Mouse (Mus musculus): Measurements from ENCODE around the gene Bend6.
A peak's percentile ranks its signal among the peaks of the same experiment; 100 is the strongest.

Bend6 gene

DNA sequence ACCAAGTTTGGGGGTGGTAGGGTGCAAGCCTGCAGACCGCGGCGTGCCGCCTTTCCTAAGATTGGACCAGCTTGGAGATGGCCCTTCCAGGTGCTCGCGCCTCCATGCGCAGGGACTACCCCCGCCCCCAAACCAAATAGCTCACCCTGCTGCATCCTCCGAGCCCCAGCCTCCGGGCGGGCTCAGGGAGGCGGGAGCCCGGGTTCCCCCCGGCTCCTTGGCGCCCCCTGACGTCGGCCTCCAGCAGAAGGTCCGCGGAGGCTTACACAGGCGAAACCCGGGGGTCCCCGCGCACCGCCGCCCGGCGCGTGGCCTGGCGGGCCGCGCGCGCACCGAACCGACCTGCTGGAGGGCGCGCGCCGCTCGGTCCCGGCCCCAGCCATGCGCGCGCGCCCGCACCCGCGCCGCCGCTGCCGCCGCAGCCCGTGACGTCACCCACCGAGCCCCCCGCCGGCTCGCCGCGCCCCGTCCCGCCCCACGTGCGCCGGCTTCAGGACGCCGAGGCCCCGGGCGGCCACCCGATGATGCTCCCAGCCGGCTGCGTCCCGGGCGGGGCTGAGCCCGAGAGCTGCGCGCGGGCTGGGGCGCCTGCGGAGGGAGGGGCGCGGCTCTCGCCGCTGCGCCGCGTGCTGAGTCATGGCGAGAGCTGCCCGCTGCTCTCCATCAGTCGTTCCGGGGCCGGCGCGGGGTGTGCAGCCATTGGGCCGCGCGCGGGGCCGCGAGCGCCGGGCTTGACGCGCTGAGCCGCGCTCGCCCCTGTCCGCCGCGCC is at the start of gene Bend6:
Gene Bend6, minus strand, starts transcription at position 396 of the 770 bp plus-strand sequence.
- DNase-seq (ENCODE audit: low read depth, low spot score) = peak; percentile 84

DNA sequence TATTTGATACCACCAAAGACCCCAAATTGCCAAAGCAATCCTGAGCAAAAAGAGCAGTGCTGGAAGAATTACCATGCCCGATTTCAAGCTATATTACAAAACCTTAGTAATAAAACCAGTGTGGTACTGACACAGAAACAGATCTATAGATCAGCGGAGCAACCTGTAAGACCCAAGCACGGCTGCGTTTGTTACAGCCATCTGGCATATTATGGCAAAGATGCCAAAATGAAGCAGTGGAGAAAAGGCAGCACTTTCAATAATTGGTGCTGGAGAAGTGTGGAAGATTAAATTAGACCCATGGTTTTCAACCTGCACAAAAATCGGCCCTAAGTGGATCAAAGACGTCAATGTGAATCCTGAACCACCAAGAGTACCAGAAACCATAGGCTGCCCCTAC is 48.0 kb upstream of the Bend6 start:
- DNase-seq (ENCODE audit: low read depth, low spot score) = no peak

DNA sequence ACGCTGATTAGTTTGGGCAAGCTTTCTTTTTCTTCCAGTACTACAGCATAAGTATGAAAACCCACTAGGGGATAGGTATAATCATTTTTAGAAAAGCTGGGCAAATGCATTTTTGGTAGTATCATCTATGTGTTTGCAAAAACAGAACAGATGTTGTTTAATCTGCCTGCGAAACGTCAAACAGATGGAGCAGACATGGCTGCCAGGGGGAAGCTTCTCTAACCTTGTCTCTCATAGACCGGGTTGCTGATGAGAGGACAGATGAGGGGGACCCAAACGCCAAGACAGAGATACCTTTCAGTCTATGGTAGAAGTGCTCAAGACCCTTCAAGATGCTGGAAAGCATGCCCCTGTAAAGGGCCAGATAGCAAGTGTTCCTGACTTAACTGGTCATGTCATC is 40.9 kb upstream of the Bend6 start:
- no peak for DNase-seq (ENCODE audit: low read depth, low spot score)

DNA sequence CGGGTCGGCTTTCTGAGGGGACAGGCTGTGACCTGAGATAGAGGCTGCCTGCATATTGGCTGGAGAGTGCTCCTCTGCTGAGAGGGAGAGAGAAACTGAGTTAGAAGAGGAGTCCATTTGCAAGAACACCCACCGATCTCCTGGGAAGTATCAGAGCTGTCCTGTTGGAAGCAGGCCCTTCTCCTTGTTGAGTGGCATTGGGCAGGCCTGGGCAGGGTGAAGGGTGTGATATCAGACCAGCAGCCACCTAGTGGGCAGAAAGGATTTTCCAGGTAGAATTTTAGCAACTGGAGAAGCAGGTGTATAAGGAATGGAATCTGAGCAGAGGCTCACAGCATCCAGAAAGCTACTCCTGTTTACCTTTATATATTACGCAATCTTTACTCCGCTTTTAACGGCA is 40.2 kb upstream of the Bend6 start:
- DNase-seq (ENCODE audit: low read depth, low spot score) = no peak

DNA sequence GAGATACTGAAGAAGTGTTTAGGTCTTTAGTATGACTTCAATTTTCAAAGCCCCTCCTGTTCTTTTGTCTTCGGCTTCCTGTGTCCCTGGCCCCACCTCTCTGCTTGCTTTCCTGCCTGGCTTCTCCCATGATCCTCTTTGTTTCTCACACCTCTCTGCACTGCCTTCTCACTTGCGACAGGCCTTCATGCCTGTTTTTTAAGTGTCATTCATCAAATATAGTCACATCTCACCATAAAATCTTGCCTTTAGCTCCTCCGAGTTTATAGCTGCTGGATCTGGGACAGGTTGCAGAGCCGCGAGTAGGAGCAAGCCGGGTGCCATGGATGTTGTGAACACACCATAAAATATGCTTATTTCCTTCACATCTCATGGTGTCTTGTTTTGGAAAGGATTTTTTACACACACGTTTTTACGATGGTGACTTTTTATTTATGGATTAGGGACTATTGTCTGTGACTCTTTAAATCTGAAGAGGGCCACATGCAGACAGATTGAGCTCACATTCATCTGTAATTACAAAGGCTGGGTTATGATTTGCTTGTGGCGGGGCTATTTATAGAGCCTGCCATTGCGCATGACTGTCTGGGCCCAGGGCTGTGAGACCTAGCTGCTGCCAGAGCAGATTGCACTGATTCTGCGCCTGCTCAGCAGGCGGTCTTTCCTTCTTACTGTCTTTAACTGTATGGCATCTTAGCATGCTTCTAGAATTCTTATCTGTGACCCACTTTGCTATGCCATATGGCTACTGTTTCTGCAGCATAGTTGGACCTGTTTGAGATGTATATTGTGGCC is 39.2 kb upstream of the Bend6 start:
- DNase-seq (ENCODE audit: low read depth, low spot score) = peak; percentile 71

DNA sequence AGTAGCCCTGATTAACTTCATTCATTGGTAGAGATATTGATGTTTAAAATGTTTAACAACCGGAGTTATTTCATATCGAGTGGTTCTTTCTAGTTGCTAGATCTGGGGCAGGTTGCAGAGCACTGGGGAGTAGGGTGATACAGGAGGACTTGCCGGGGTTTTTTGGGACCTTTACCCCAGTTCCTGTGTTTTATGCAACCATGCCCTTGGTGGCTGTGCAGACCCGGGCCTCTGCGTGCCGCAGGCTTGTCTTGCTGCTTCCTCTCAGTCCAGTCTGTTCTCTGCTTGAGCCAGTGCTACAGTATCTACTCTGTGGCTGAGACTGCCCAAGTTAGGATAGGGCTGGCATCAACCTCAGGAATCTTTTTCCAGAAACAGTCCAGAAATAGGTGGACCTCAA is 38.1 kb upstream of the Bend6 start:
- DNase-seq (ENCODE audit: low read depth, low spot score) = no peak

DNA sequence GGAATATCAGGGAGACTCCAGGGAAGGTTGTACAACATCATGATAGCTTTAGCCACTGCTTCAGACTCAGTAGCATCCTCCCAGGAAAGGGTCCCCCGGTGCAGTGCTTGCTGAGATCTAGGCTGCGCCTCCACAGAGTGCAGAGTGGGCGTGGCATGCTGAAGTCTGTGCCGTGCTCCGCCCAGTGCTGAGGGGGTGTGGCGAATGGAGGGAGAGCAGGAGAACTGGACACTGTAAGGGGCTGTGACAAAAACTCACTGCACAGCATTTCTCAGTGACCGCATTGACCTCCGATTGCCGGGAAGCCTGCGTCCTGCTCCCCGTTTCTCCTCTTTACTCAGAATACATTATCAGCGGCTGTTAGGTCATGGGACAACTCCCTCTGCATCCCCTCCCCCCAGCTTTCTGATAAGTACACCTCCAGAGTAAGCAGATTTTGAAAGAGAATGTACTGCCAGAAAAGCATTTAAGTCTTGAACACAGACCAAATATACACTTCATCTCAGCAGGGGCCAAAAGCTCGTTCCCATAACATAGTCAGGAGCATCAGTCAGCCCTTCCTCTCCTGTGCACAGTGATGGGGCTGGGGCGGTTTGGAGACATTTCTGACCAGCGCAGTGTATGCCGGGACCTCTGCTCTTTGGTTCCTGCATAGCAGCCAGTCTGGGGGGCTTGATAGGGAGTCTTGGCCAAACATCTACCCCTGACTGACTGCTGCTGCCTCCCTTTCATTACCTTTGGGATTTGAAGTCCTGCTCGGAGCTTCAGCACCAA is 37.5 kb upstream of the Bend6 start:
- DNase-seq (ENCODE audit: low read depth, low spot score) = peak; percentile 92

DNA sequence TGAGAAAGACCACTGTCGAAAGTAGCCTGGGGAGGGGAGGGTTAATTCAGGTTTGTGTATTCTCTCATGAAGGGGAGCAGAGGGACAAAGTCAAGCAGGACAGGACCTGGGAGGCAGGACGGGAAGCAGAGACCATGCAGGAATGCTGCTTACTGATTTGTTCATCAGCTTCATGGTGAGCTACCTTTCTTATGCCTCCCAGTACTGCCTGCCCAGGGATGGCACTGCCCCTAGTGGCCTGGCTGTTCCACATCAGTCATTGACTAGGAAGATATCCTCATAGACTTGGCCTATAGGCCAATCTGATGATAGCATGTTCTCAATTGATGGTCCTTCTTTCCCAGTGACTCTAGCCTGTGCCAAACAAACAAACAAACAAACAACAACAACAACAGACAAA is 36.3 kb upstream of the Bend6 start:
- peak; percentile 86 for DNase-seq (ENCODE audit: low read depth, low spot score)

DNA sequence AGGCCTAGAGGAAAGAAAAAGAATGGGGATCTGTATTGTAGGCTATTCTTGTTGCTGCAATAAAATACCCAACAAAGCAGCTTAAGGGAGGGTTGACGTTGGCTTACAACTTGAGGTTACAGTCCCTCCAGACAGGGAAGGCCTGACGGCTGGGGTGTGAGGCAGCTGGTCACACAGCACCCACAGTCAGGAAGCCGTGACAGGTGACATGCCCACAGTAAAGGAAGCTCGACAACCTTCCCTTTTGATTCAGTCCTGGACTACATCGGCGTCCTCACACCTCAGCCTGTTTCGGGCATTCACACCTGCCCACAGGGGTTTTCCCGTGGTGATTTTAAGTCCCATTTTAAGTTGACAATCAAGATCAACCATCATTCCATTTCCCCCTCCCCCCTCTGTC is 35.0 kb upstream of the Bend6 start:
- no peak for DNase-seq (ENCODE audit: low read depth, low spot score)

DNA sequence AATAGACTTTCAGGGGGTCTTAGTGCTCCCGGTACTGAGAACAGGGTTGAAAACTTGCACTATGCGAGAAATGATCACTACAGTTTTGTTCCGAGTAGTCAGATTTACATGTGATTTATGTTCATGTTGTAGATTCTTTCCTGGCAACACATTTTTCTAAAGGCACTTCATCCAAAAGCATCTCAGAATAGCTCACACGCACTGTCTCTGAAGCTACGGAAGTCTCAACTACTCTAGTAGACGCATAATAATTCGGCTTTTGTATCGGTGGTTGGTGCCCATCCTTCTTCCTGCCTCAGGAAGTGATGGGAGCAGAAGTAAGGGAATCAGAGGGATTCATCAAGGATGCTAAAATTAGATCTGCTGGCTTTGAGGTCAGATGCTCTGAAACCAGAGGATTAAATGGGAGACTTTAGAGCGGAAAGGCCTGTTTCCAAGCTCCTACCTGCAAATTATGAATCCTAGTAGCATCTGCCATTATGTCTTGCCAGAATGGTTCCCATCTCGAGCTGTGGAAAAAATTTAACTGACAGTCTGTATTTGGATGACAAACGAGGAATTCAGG is 32.8 kb upstream of the Bend6 start:
- no peak for DNase-seq (ENCODE audit: low read depth, low spot score)

DNA sequence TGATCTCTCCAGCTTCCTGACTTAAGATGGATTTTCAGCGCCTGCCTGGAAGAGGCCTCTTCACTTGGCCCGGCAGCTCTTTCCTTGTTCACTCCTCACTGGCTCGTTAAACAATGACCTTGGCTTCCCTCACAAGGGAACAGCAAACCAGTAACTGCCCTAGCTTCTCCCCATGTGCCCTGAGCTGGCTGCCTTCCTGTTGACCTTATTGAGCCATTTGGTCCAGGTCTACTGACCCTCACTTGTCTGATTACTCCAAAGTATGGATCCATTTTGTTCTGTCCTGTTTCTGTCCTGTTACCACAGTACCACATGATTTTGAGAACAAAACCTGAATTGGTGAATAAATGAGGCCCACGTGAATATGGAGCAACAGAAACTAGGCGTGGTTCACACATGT is 32.2 kb upstream of the Bend6 start:
- DNase-seq (ENCODE audit: low read depth, low spot score) = no peak

DNA sequence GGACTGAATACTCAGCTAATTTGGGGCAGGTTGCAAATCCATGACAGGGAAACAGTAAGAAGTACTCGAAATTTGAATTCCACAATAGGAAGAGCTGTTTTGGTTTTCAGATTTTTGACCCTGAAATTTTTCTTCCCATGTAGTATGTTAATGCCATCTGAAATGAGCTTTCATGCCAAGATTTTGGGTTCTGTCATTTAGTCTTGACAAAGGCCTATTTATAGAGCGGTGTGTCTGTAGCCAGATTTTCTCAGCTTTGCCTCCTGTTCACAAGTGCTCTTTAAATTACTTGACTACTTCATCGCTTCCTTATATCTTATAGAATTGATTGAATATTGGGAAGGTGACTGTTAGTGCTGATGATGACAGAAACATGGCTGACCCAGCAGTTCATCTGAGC is 28.3 kb upstream of the Bend6 start:
- DNase-seq (ENCODE audit: low read depth, low spot score) = no peak

DNA sequence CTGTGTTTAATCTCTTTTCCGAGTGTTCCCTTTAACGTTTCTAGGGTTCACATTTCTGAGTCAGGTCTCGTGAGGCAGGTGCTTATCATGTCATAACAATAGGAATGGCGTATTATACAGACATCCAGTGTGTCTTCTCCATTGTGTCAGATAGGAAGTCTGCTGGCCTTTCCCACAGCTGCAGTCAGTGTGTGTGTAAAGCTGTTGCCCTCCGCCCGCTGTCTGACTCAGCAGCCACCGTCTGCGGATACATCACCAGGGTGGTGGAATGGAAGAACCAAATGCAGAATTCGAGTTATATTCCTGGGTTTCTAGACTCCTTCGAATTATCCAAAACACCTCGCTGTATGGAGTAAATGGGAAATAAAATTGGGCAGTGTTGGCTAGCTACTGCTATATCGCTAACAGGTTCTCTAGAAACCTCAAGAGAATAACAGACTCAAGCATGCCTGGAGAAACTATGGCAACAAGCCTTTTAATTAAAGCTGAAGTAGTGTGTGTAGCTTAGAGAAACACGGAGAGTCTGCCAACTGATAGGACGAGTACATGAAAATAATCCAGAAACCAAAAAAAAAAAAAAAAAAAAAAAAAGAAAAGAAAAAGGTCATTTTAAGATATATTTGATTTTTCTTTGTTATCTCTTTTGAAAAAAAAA is 25.4 kb upstream of the Bend6 start:
- DNase-seq (ENCODE audit: low read depth, low spot score) = no peak

DNA sequence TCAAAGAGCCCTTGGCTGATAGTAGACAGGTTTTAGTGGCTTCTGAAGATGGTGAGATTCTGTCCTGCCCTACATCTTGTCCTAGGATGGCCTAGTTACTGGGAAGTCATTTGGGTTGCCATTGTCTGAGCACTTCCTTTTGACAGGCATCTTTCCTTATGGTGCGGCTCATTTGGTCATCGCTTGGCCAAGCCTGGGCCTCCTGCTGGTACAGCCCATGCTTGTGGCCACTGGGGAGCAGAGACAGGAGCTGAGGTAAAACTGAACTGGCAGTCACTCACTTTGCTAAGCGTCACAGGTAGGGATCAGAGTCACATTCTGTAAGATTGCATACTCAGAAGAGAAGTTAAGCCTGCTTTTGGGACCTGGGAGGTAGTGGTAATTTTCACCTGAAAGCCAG is 24.6 kb upstream of the Bend6 start:
- DNase-seq (ENCODE audit: low read depth, low spot score) = no peak

DNA sequence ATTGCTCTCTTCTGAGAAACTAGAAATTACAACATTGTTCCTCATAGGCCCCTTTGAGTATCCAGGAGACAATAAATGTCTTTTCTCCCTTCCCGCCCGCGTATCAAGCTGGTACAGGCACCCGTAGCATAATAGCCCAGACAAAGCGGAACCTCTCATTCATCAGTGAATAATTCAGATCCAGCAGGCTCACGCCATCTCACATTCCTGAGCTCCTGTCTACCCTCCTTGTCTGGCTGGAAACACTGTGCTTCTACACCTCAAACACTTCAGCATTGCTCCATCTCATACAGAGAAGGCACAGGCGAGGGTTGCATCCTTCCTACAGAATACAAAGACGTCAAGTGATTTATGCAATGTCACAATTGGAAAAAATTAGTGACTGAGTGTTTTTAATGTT is 24.2 kb upstream of the Bend6 start:
- DNase-seq (ENCODE audit: low read depth, low spot score) = no peak

DNA sequence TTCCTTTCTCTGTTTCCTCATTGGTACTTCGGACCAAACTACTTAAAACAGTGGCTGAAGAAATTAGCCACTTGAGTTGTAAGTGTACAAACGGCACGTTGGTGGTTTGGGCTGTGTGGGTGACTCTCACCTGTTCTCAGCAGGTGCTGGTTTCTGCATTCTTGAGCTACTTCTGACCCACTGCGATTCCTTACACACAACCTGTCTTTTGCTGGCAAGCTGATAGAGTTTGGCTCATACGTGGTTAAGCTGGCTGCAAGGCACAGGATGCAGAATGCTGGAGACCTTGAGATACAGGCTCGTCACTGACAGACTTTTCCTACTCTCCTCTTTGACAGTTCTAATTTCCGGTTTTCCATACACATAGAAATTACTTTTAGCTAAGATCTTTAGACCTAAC is 19.9 kb upstream of the Bend6 start:
- DNase-seq (ENCODE audit: low read depth, low spot score) = no peak

DNA sequence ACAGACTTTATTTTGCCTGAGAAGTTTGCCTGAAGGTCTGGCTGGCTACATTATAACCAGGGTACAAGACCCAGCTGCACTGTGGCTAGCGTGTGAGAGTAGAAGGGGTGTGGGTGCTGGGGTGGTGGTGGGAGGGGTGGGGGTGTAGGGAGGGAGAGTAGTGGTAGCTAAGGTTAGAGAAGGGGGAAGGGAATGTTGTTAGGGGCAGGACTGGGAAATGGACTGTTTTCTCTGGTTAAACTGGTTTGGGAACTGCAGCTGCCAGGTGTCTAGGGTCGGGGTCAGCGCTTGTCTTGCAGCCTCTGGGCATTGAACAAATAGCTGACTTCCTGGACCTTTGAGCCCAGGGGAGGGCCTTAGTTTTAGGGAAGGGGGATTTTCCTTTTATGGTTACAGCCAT is 17.7 kb upstream of the Bend6 start:
- no peak for DNase-seq (ENCODE audit: low read depth, low spot score)

DNA sequence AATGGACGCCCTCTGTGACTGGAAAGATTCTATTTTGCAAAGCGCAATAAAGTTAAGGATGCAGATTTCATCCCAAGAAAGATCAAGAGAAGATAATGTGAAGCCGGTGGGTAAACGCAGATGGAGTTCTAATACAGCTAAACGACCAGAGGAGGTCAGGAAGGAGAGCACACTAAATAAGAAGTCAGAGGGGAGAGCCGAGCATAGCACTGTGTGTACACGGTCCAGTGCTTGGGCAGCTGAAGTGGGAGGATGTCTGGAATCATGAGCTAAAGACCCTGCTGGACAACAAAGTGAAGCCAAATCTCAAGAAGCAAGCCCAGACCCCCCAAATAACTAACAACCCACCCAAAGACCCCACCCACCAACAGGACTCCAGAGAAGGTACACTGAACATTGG is 15.4 kb upstream of the Bend6 start:
- no peak for DNase-seq (ENCODE audit: low read depth, low spot score)

DNA sequence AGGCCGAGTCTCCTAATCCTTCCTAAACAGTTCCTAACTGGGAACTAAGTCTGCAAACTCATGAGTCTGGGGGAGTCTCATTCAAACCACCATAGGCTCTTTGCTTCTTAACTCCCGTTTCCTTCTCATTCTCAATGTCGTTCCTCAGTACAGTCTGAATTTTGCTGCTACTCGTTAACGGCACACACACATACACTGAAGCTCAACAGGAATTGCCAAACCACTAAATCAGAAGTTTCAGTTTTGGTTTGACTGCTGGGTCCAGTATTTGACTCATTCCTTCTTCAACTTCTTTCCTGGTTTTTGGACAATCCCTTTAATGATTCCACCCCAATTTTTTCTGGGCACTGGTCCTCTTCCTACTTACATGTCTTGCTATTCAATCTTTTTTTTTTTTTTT is 8.9 kb upstream of the Bend6 start:
- no peak for DNase-seq (ENCODE audit: low read depth, low spot score)

DNA sequence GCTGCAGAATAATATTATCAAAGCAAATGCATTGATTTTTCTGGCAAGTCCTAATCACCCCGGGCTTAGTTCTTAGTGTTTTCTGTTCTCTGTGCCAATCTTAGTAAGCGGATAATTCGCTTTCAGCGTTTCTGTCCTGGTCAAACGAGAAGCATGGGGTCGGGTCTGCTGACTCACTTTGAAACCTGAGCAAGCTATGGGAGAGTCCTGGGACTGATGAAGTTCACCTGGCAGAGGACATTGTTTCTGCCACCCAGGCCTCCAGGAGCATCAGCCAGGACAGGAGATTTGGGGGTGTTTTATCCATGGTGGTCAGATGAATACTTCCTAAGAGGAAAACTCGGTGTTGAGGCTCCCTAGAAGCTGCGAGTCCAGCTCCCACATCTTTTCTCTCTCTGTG is 4.0 kb upstream of the Bend6 start:
- no peak for DNase-seq (ENCODE audit: low read depth, low spot score)

DNA sequence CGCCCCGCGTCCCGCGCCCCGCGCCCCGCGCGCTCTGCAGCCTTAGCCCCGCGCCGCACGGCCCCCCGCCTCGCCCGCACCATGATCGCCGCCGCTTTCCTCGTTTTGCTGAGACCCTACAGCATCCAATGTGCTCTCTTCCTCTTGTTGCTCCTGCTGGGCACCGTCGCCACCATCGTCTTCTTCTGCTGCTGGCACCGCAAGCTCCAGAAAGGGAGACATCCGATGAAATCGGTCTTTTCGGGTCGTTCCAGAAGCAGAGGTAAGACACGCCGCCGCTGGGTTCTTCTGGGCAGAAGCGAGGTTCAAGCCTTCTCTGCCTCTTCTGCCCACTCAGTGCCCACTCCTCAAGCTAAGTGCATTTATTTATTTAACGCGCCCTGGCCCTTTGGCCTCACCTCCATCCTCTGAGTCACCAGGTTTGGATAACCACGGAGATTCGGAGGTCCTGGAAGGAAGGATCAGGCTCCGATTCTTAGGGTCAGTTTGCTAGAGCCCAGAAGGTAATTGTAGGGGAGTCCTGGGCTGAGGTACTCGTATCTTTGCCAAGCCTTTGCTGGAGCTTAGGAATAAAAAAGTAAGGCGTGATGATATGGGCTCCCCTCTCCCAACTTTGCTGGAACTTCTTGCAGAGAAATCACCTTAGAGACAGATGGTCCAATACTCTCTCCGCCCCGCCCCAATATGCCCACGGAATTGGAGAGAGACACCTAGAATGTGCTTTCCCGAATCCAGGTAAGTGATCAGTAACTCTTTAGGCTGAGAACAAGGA is 761 bp upstream of the Bend6 start, which contains the start of gene Dst:
Gene Dst, plus strand, starts transcription at position 35 of the 772 bp plus-strand sequence.
- DNase-seq (ENCODE audit: low read depth, low spot score) = peak; percentile 43

All from ZHBTc4 (cell line).